Mouse (Mus musculus) intestine, embryonic 15.5 days (tissue): Measurements from ENCODE around the gene Gsg1l2. TPM values are rescaled to one million over a fixed set of nuclear protein-coding genes. Genes with fewer than 3 reads are reported as not detected.

Experiments
- ATAC-seq: fragments of 200-750 bp; cut with Nextera tagmentation; 2 replicates; pipeline ENCODE4 v1.8.0; 2017; ENCODE audit warnings: moderate TSS enrichment, moderate library complexity
- H3K27ac ChIP-seq: fragments of 300-500 bp; sonication (generic); 2 replicates; pipeline ENCODE4 v1.5.1; 2015; ENCODE audit warnings: mild to moderate bottlenecking, inconsistent platforms
- H3K27me3 ChIP-seq: fragments of 300-500 bp; sonication (generic); replicated peaks from 2 replicates; pipeline ENCODE4 v1.6.1; 2015; ENCODE audit warnings: inconsistent platforms
- H3K36me3 ChIP-seq: fragments of 300-500 bp; sonication (generic); 2 replicates; pipeline ENCODE4 v1.6.1; 2015; ENCODE audit warnings: inconsistent platforms
- H3K4me1 ChIP-seq: fragments of 300-500 bp; sonication (generic); replicated peaks from 2 replicates; pipeline ENCODE4 v1.6.1; 2015; ENCODE audit warnings: inconsistent platforms
- H3K4me2 ChIP-seq: fragments of 300-500 bp; sonication (generic); replicated peaks from 2 replicates; pipeline ENCODE4 v1.6.1; 2015; ENCODE audit warnings: mild to moderate bottlenecking, inconsistent platforms
- H3K4me3 ChIP-seq: fragments of 300-500 bp; sonication (generic); replicated peaks from 2 replicates; pipeline ENCODE4 v1.5.1; 2015; ENCODE audit warnings: inconsistent platforms
- H3K9ac ChIP-seq: fragments of 300-500 bp; sonication (generic); 2 replicates; pipeline ENCODE4 v1.6.1; 2015; ENCODE audit warnings: inconsistent platforms
- H3K9me3 ChIP-seq: fragments of 300-500 bp; sonication (generic); 2 replicates; pipeline ENCODE4 v1.6.1; 2016; ENCODE audit warnings: inconsistent platforms
- WGBS: fragments of 180-500 bp; shearing (Covaris S2); methylation state at CpG from one replicate; pipeline ENCODE4 v1.1.7; 2015; 5-methylcytosine and 5-hydroxymethylcytosine counted together
- polyA plus RNA-seq: library from polyadenylated mRNA; unstranded; fragments of >200 nt; fragmentation: Nextera tagmentation; extraction: Ambion mirVana; gene quantifications from 2 replicates; pipeline ENCODE4 v1.2.1, GENCODE M21; 2015

Gene Gsg1l2
- polyA plus RNA-seq, 1 experiment from 2014 or later = not detected

DNA sequence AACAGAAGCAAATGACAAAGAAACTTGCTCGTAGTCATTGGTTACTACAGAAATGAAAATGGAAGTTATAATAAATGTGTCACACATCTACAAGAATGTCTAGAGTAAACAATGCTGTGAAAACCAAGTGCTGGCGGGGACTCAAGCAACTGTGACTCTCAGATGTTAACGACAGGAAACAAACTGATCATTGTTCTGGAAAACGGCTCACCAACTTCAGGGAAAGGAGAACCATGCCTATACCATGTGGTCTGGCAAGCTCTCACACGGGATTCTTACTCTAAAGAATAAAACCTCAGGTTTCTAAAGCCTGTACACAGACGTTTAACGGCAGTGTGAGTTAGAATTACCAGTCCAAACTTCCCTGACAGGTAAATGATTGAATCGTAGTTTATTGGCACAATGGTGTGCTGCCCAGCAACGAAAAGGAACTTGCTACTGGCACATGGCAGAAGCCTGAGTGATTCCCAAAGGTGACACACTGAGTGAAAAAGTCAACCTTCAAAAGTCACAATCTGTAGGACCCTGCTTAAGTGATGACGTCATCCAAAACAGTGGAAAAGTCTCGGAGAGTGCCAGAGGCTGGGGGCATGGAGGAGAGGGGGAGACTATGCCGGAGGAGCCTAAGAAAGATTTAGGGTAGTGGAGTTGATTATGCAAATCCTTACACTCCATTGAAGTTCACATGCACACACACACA lies 54.1 kb downstream of the Gsg1l2 start:
- Histone ChIP-seq H3K4me1 (no peaks in the 10 kb centered on the region), H3K36me3 (no peaks in the 10 kb centered on the region), H3K9me3 (no peaks in the 10 kb centered on the region), H3K27me3 (no peaks in the 10 kb centered on the region), H3K9ac (no peak overlapping the region), H3K4me3 (no peak overlapping the region), H3K4me2 (no peak overlapping the region), H3K27ac (no peak overlapping the region)
- peak; percentile 34; the same call in 1 of the 2 replicates for ATAC-seq
- WGBS = 25% methylated on average over 12 of the region's 12 CpGs

DNA sequence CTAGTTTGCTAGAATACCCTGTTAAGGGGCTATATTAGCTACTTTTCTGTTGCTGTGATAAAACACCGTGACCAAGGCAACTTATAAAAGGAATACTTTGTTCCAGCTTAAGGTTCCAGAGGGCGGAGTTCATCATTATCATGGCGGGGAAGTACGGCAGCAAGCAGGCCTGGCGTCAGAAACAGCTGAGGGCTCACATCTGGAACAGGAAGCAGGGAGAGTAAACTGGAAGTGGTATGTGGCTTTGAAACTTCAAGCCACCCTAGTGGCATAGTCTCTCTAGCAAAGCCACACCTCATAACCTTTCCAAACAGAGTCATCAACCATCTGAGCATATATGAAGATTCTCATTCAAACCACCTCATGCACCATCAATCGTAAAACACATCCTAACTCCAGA lies 55.1 kb downstream of the Gsg1l2 start:
- ATAC-seq = no peak
- H3K4me3 ChIP-seq = no peak overlapping the region
- H3K4me2 ChIP-seq = no peak overlapping the region
- H3K27ac ChIP-seq = no peak overlapping the region
- no peak overlapping the region for H3K9ac ChIP-seq
- no peaks in the 10 kb centered on the region for H3K9me3 ChIP-seq
- H3K36me3 ChIP-seq = no peaks in the 10 kb centered on the region
- no peaks in the 10 kb centered on the region for H3K27me3 ChIP-seq
- 63% methylated on average over 6 of the region's 6 CpGs for WGBS
- no peaks in the 10 kb centered on the region for H3K4me1 ChIP-seq

DNA sequence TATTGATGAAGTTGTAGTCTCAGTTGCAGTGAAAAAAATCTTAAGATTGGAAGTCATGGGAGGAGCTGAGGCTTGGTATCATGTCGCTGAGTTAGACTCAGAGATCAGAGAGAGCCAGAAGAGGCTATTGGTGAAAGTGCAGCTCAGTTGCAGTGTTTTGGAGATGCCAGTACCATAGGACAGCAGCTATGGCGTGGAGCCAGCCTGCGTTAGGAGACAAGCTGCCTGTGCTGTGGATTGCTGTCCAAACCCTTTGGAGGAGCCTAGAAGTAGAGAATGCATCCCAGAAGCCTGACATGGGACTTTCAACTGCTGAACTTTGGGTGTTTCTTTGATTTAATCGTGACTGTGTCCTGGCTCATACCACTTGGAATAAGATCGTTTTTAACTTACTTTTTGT lies 57.4 kb downstream of the Gsg1l2 start:
- Histone ChIP-seq H3K4me3 (no peak overlapping the region), H3K9ac (no peak overlapping the region)

DNA sequence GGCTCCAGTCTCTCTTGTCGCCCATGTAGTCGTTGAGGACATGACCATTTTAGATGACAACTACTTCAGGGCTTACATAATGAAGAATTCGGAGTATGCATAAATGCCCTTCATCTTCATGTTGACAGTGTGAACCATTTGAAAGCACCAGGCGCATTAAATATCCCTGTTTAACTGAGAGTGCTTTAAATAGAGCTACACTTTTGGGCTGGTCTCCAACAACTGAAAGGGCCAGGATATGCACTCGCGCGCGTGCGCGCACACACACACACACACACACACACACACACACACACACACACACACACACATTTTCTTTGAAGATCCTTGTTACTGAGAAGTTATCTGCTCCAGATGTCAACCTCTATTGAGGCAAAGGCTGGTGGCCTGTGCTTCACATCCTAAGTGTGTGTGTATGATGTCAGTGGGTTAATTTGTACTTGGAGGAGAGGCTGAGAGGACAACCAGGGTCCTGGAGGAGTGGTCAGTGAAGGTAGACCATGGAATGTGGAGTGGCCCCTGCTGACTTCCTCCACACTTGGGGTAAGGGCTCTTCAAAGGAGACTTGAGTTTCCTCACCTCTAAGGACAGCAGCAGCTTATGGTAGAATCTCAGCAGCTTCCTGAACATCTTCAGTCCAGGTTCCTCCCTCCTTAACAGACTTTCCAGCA lies 61.1 kb downstream of the Gsg1l2 start:
- 93% methylated on average over 10 of the region's 10 CpGs for WGBS
- H3K4me3 ChIP-seq = no peak overlapping the region
- H3K27ac ChIP-seq = no peak overlapping the region
- no peaks in the 10 kb centered on the region for H3K36me3 ChIP-seq
- H3K4me2 ChIP-seq = no peak overlapping the region
- no peaks in the 10 kb centered on the region for H3K27me3 ChIP-seq
- H3K9ac ChIP-seq = no peak overlapping the region
- no peaks in the 10 kb centered on the region for H3K9me3 ChIP-seq
- H3K4me1 ChIP-seq = no peaks in the 10 kb centered on the region
- no peak for ATAC-seq

More for the DNA sequence above, 57.4 kb downstream of the Gsg1l2 start:
- no peak overlapping the region for H3K27ac ChIP-seq
- WGBS = 70% methylated on average over 5 of the region's 5 CpGs
- no peaks in the 10 kb centered on the region for H3K9me3 ChIP-seq
- H3K4me2 ChIP-seq = no peak overlapping the region
- H3K4me1 ChIP-seq = no peaks in the 10 kb centered on the region
- H3K27me3 ChIP-seq = no peaks in the 10 kb centered on the region
- no peak for ATAC-seq
- H3K36me3 ChIP-seq = no peaks in the 10 kb centered on the region

Other genes starting within 250 kb of the Gsg1l2 start
- gene Rcvrn, start 79.3 kb upstream of the Gsg1l2 start, polyA plus RNA-seq = not detected in 2 replicates
- 4.0 and 4.2 TPM in 2 replicates for gene Glp2r, start 3.5 kb upstream of the Gsg1l2 start, polyA plus RNA-seq
- 0.16 TPM in 1 of 2 replicates, not detected in the other for gene Dhrs7c, start 23.6 kb downstream of the Gsg1l2 start, polyA plus RNA-seq
- 5.2 and 5.4 TPM in 2 replicates for gene Usp43, start 147.5 kb downstream of the Gsg1l2 start, polyA plus RNA-seq
- gene Cfap52, start 191.0 kb downstream of the Gsg1l2 start, polyA plus RNA-seq = 1.1 and 1.3 TPM in 2 replicates
- gene Stx8, start 191.6 kb downstream of the Gsg1l2 start, polyA plus RNA-seq = 51.8 and 59.7 TPM in 2 replicates